Mouse (Mus musculus): ENCODE results near the gene Phf3. TPM values are rescaled to one million over a fixed set of nuclear protein-coding genes. Genes with fewer than 3 reads are reported as not detected.

Gene Phf3
- polyA plus RNA-seq, 1 experiment from 2014 or later: 28.2 TPM

DNA sequence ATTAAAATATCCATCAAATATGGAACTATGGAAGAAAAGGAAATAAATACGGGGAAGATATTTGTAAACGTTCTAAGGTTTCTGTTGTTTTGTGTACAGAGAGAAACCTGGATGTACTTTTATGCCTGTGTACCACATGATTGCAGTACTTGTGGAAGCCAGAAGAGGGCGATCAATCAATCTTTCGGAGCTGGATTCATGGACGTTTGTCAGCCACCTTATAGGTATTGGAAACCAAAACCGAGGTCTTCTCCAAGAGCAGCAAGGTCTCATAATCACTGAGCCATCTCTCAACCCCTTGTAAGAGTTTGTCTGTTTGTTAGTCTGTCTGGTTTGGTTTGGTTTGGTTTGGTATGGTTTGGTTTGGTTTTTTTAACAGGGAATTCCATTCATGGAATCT, 93.4 kb downstream of the Phf3 start:
- Histone ChIP-seq H3K4me2 (replicated peaks; ENCODE audit: low read depth, low read length) (no peak overlapping the region), H3K27me3 (replicated peaks; ENCODE audit: insufficient read depth, low read length) (no peaks in the 10 kb centered on the region), H3K36me3 (ENCODE audit: insufficient read depth, low read length) (no peaks in the 10 kb centered on the region), H3K4me1 (ENCODE audit: insufficient read depth, low read depth, low read length) (no peaks in the 10 kb centered on the region), H3K4me3 (ENCODE audit: low read depth, low read length) (no peak overlapping the region), H3K9me3 (ENCODE audit: low read length) (no peaks in the 10 kb centered on the region), H3K9ac (replicated peaks; ENCODE audit: low read depth) (no peak overlapping the region), H3K27ac (ENCODE audit: low read length) (no peak overlapping the region)
- TF ChIP-seq CTCF (IDR thresholded peaks at IDR 0.05) (peak; percentile 66), EP300 (IDR thresholded peaks at IDR 0.05) (no peak)
- DNase-seq (ENCODE audit: low spot score) (peak; percentile 47), ATAC-seq (no peak)
- 39% methylated on average over 6 of the region's 6 CpGs for WGBS

DNA sequence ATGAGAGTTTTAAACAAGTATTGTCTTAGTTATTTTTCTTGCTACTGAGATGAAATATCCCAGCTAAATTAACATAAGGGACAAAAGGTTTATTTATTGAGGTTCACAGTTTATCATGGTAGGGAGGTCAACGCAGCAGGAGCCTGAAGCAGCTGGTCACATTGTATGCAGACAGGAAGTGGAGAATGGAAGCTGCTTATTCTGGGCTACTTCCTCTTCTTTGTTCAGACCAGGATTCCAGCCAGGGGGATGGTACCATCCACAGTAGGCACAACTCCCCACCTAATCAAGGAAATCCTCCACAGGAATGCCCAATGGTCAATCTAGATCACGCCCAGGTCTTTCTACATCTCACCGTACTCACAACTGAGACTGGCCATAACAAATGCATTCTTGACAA, 94.2 kb downstream of the Phf3 start:
- Histone ChIP-seq H3K27ac (ENCODE audit: low read length) (no peak overlapping the region), H3K36me3 (ENCODE audit: insufficient read depth, low read length) (no peaks in the 10 kb centered on the region), H3K27me3 (replicated peaks; ENCODE audit: insufficient read depth, low read length) (no peaks in the 10 kb centered on the region), H3K4me1 (ENCODE audit: insufficient read depth, low read depth, low read length) (no peaks in the 10 kb centered on the region), H3K4me2 (replicated peaks; ENCODE audit: low read depth, low read length) (no peak overlapping the region), H3K9me3 (ENCODE audit: low read length) (no peaks in the 10 kb centered on the region), H3K4me3 (ENCODE audit: low read depth, low read length) (no peak overlapping the region), H3K9ac (replicated peaks; ENCODE audit: low read depth) (no peak overlapping the region)
- 70% methylated on average over 3 of the region's 3 CpGs for WGBS
- DNase-seq (ENCODE audit: low spot score) (no peak), ATAC-seq (no peak)
- no peak for TF ChIP-seq CTCF (IDR thresholded peaks at IDR 0.05)
- no peak for TF ChIP-seq EP300 (IDR thresholded peaks at IDR 0.05)

DNA sequence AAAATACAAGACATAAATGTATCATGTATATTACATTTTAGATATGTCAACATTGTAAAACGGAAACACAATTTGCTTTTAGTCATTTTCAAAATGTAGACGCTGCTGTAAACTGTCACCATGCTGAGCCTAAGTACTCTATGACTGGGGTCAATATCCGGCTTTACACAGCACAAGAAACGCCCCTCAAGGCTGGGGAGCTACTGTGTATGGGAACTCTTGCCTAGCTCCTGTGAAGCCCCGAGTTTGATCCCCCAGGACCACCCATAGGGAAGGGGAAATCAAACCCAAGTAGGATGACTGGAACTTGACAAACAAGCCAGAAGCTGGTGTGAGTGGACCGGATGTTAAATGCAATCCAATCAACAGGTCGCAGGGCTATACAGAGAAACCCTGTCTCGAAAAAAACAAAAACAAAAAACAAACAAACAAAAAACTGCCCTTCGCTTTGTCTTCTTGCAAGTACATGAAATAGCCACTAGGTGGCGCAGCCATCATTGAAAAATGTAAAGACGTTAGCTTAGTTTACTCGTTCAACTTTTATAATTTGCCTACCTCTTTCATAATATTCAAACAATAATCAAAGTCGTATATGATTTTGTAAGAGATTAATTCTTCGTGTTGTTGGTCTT, 95.2 kb downstream of the Phf3 start:
- Histone ChIP-seq H3K9ac (replicated peaks; ENCODE audit: low read depth) (no peak overlapping the region), H3K4me2 (replicated peaks; ENCODE audit: low read depth, low read length) (no peak overlapping the region; the same call in 1 of the 2 replicates)
- TF ChIP-seq CTCF (IDR thresholded peaks at IDR 0.05) (peak; percentile 83), EP300 (IDR thresholded peaks at IDR 0.05) (no peak)

DNA sequence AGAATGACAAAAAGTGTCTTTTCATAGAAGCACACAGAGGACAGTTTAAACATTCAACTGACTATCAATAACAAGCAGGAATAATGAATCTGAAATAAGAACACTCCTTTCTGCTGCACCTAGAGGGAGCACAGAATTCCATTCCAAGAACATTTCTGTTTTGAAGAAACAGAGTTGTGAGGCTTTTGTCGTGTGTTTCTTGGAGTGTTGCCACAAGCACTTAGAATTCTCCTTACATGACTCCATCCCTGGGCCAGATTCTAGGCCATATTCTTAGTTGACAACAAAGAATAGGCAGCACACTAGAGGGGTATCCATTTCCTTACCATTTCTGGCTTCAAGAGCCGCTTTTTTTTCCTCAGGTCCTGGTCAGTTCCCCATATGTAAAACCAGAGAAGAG, 97.5 kb downstream of the Phf3 start:
- TF ChIP-seq CTCF (IDR thresholded peaks at IDR 0.05) (peak; percentile 45), EP300 (IDR thresholded peaks at IDR 0.05) (peak; percentile 67)
- WGBS: 46% methylated on average over 2 of the region's 2 CpGs
- no peaks in the 10 kb centered on the region for H3K9me3 ChIP-seq (ENCODE audit: low read length)
- ATAC-seq (peak; percentile 71), DNase-seq (ENCODE audit: low spot score) (peak; percentile 80)
- H3K4me3 ChIP-seq (ENCODE audit: low read depth, low read length): no peak overlapping the region
- H3K4me2 ChIP-seq (replicated peaks; ENCODE audit: low read depth, low read length): no peak overlapping the region
- no peak overlapping the region for H3K9ac ChIP-seq (replicated peaks; ENCODE audit: low read depth)
- no peaks in the 10 kb centered on the region for H3K27me3 ChIP-seq (replicated peaks; ENCODE audit: insufficient read depth, low read length)
- no peaks in the 10 kb centered on the region for H3K4me1 ChIP-seq (ENCODE audit: insufficient read depth, low read depth, low read length)
- H3K27ac ChIP-seq (ENCODE audit: low read length): 0 out of 2 replicates have a peak overlapping the region, but pooled peaks have one; percentile 49
- H3K36me3 ChIP-seq (ENCODE audit: insufficient read depth, low read length): no peaks in the 10 kb centered on the region

More for the DNA sequence above, 95.2 kb downstream of the Phf3 start:
- no peak overlapping the region for H3K4me3 ChIP-seq (ENCODE audit: low read depth, low read length)
- H3K27me3 ChIP-seq (replicated peaks; ENCODE audit: insufficient read depth, low read length): no peaks in the 10 kb centered on the region
- H3K27ac ChIP-seq (ENCODE audit: low read length): no peak overlapping the region
- H3K9me3 ChIP-seq (ENCODE audit: low read length): no peaks in the 10 kb centered on the region
- DNase-seq (ENCODE audit: low spot score) (peak; percentile 63), ATAC-seq (no peak)
- WGBS: 16% methylated on average over 14 of the region's 14 CpGs
- H3K36me3 ChIP-seq (ENCODE audit: insufficient read depth, low read length): no peaks in the 10 kb centered on the region
- H3K4me1 ChIP-seq (ENCODE audit: insufficient read depth, low read depth, low read length): no peaks in the 10 kb centered on the region

DNA sequence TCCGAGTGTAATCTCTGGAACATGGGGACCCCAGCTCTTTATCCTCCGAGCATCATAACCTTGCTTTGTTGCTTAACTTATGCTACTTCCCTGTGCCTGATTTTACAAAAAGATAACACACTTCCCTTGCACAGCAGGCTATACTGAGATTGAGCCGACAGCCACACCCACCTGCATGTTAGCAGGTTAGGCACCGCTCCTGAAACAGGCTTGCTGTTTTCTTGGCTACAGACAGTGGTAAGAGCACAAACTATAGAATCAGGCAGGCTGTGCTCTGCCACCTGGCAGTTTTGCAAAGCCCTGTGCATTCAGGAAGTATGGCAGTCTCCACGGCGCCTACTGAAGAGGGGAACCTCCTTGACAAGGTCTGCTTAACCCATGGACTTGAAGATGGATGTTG, 100.1 kb downstream of the Phf3 start:
- H3K36me3 ChIP-seq (ENCODE audit: insufficient read depth, low read length): no peaks in the 10 kb centered on the region
- H3K27me3 ChIP-seq (replicated peaks; ENCODE audit: insufficient read depth, low read length): no peaks in the 10 kb centered on the region
- no peak for DNase-seq (ENCODE audit: low spot score)
- H3K9me3 ChIP-seq (ENCODE audit: low read length): no peaks in the 10 kb centered on the region
- no peaks in the 10 kb centered on the region for H3K4me1 ChIP-seq (ENCODE audit: insufficient read depth, low read depth, low read length)
- H3K4me2 ChIP-seq (replicated peaks; ENCODE audit: low read depth, low read length): no peak overlapping the region
- ATAC-seq: no peak
- no peak for TF ChIP-seq CTCF (IDR thresholded peaks at IDR 0.05)
- no peak for TF ChIP-seq EP300 (IDR thresholded peaks at IDR 0.05)
- no peak overlapping the region for H3K4me3 ChIP-seq (ENCODE audit: low read depth, low read length)
- WGBS: 69% methylated on average over 6 of the region's 6 CpGs
- no peak overlapping the region for H3K9ac ChIP-seq (replicated peaks; ENCODE audit: low read depth)
- no peak overlapping the region for H3K27ac ChIP-seq (ENCODE audit: low read length)

DNA sequence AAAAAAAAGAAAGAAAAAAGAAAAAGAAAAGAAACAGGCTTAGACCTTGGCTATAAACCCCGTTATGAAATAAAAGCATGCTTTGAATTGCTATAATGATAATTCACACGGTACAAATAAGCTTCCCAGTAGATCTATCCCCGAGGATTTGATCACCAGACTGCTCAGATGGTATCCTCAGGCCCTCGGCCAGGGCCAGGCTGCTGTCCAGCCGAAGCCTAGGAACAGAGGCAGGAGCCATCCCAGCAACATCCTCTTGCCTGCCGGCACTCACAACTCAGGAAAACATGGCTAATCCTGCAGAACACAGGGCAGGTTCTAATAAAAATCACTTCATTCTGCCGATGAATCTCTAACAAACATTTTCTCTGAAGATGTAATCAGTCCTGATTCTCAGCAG, 100.9 kb downstream of the Phf3 start:
- no peak overlapping the region for H3K27ac ChIP-seq (ENCODE audit: low read length)
- H3K4me1 ChIP-seq (ENCODE audit: insufficient read depth, low read depth, low read length): no peaks in the 10 kb centered on the region
- no peaks in the 10 kb centered on the region for H3K9me3 ChIP-seq (ENCODE audit: low read length)
- TF ChIP-seq EP300 (IDR thresholded peaks at IDR 0.05) (no peak), CTCF (IDR thresholded peaks at IDR 0.05) (no peak)
- no peak overlapping the region for H3K9ac ChIP-seq (replicated peaks; ENCODE audit: low read depth)
- H3K4me3 ChIP-seq (ENCODE audit: low read depth, low read length): no peak overlapping the region
- no peak for DNase-seq (ENCODE audit: low spot score)
- no peaks in the 10 kb centered on the region for H3K36me3 ChIP-seq (ENCODE audit: insufficient read depth, low read length)
- 74% methylated on average over 7 of the region's 7 CpGs for WGBS
- ATAC-seq: no peak
- no peaks in the 10 kb centered on the region for H3K27me3 ChIP-seq (replicated peaks; ENCODE audit: insufficient read depth, low read length)
- H3K4me2 ChIP-seq (replicated peaks; ENCODE audit: low read depth, low read length): no peak overlapping the region

All from lung, postnatal 0 days (tissue).